Mouse (Mus musculus) heart, adult 2 months (tissue): ENCODE data around the gene Ank3. TPM values are rescaled to one million over a fixed set of nuclear protein-coding genes. Genes with fewer than 3 reads are reported as not detected.

Experiments
- DNase-seq, 2 experiments: peaks; one replicate each; pipeline ENCODE4 v3.0.0; 2021
- H3K27ac ChIP-seq: fragments of 200-600 bp; 2 replicates; pipeline ENCODE4 v1.8.1; 2022
- H3K27me3 ChIP-seq: fragments of 200-500 bp; 2 replicates; pipeline ENCODE4 v1.6.1; 2012; ENCODE audit warnings: mild to moderate bottlenecking, low read length, inconsistent platforms, mixed read lengths; ENCODE audit not compliant: control insufficient read depth, insufficient read depth
- H3K36me3 ChIP-seq: fragments of 200-500 bp; 2 replicates; pipeline ENCODE4 v1.6.1; 2012; ENCODE audit warnings: low read length, inconsistent platforms; ENCODE audit not compliant: control insufficient read depth, insufficient read depth
- H3K4me1 ChIP-seq: fragments of 200-500 bp; 2 replicates; pipeline ENCODE4 v1.6.1; 2011; ENCODE audit warnings: low read length; ENCODE audit not compliant: control insufficient read depth, insufficient read depth
- H3K4me3 ChIP-seq: fragments of 200-600 bp; 2 replicates; pipeline ENCODE4 v1.8.1; 2022
- H3K79me2 ChIP-seq: fragments of 200-500 bp; replicated peaks from 2 replicates; pipeline ENCODE4 v1.6.1; 2012; ENCODE audit warnings: mild to moderate bottlenecking, inconsistent platforms, low read length, moderate library complexity, mixed read lengths; ENCODE audit not compliant: control insufficient read depth, insufficient read depth
- H3K9ac ChIP-seq: fragments of 200-500 bp; 2 replicates; pipeline ENCODE4 v1.6.1; 2012; ENCODE audit warnings: low read depth, mild to moderate bottlenecking, control low read depth, inconsistent platforms, low read length, mixed read lengths
- CTCF ChIP-seq: fragments of 200-600 bp; IDR thresholded peaks from 2 replicates; pipeline ENCODE4 v1.8.1; 2022; ENCODE audit warnings: antibody characterized with exemption, mild to moderate bottlenecking, moderate library complexity
- EP300 ChIP-seq: fragments of 200-500 bp; IDR thresholded peaks from 2 replicates; pipeline ENCODE4 v1.6.1; 2011; ENCODE audit warnings: low read depth, low read length, control low read depth; ENCODE audit not compliant: insufficient read depth
- POLR2A ChIP-seq: fragments of 200-500 bp; IDR thresholded peaks from 2 replicates; pipeline ENCODE4 v1.6.1; 2011; ENCODE audit warnings: mild to moderate bottlenecking, low read depth, low read length, control low read depth; ENCODE audit not compliant: insufficient read depth
- WGBS: fragments of 180-500 bp; shearing (Covaris S2); methylation state at CpG from one replicate; pipeline ENCODE4 v1.1.7; 2018; 5-methylcytosine and 5-hydroxymethylcytosine counted together
- intact Hi-C: fragments of 180-260 bp; cut with DNase I; formaldehyde crosslinking; loops from one replicate; pipeline ENCODE4 v1.15.1; 2025
- polyA plus RNA-seq: library from polyadenylated mRNA; depleted of rRNA; stranded (reverse); fragments of >200 nt; gene quantifications from 2 replicates; pipeline ENCODE4 v1.2.3, GENCODE M21; 2012
- total RNA-seq, 2 experiments: library from RNA; stranded (reverse); gene quantifications; 2 replicates each; pipeline ENCODE4 v1.2.3; 2021

Gene Ank3
- total and polyA plus RNA-seq, 3 experiments: 16.8 to 80.3 (median 64.6) TPM

DNA sequence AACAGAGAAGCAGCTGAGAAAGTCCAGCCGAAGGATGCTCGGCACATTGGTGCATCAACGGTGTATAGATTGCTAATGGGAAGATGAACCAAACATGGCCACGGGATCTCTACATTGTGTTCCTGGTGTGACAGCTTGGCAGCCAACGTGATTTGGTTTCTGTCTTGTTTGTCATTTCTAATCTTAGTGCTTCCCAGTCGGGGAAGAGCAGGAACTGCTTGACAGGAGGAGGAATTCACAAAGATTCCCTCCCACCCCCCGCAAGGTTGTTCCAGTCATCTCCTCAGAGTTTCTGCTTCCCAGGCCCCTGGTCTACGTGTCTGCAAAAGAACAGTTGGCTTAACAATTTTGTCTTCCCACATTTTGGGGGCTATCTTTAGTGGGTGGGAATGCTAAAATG is 111.8 kb downstream of the Ank3 start:
- H3K36me3 ChIP-seq: no peaks in the 10 kb centered on the region
- no peak overlapping the region for H3K4me3 ChIP-seq
- WGBS: 60% methylated on average over 8 of the region's 8 CpGs
- H3K79me2 ChIP-seq: no peaks in the 10 kb centered on the region
- H3K27me3 ChIP-seq: no peaks in the 10 kb centered on the region
- intact Hi-C loops: no loop called here
- no peak overlapping the region for H3K9ac ChIP-seq
- H3K27ac ChIP-seq: no peak overlapping the region
- TF ChIP-seq CTCF: no peak
- TF ChIP-seq EP300: no peak
- TF ChIP-seq POLR2A: no peak
- no peak for DNase-seq
- no peaks in the 10 kb centered on the region for H3K4me1 ChIP-seq

DNA sequence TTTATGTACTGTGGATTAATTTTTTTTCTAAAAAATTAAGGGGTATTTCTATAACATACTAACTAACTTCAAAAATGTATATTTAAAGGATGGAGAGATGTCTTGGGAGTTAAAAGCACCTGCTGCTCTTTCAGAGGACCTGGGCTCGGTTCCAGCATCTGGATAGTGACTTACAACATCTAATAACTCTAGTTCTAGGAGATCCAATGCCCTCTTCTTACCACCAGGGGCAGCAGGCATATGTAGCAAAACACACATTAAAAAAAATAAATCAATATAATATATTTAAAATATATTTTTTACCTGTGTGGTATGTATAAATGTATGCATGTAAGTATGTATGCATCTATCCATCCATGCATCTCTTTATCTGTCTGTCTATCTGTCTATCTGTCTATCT is 112.7 kb downstream of the Ank3 start:
- intact Hi-C loops: no loop called here
- Histone ChIP-seq H3K4me1 (no peaks in the 10 kb centered on the region), H3K9ac (no peak overlapping the region), H3K27ac (no peak overlapping the region), H3K36me3 (no peaks in the 10 kb centered on the region), H3K4me3 (no peak overlapping the region), H3K27me3 (no peaks in the 10 kb centered on the region), H3K79me2 (no peaks in the 10 kb centered on the region)
- no peak for DNase-seq
- TF ChIP-seq EP300 (no peak), POLR2A (no peak), CTCF (peak; percentile 54)
- WGBS: 63% methylated on average over 1 of the region's 1 CpGs

DNA sequence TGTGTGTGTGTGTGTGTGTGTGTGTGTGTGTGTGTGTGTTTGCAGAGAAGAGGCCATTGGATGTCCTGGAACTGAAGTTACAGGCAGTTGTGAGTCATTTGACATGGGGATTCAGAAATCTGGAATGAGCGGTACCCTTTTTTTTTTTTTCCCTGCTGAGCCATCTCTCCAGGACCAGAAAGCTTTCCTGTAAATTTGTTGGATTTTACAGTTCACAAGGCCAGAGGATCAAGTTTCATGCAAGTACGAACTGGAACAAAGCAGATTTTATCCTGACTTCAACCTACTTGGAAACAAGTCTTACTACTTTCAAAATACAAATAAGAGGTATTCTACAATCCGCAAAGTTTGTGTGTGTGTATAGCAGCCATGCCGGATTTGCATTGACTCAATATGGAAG is 123.4 kb downstream of the Ank3 start:
- Histone ChIP-seq H3K4me1 (no peaks in the 10 kb centered on the region), H3K4me3 (no peak overlapping the region), H3K27ac (no peak overlapping the region), H3K36me3 (no peaks in the 10 kb centered on the region), H3K9ac (no peak overlapping the region), H3K79me2 (no peaks in the 10 kb centered on the region), H3K27me3 (no peaks in the 10 kb centered on the region)
- no peak for DNase-seq
- 81% methylated on average over 4 of the region's 4 CpGs for WGBS
- no peak for TF ChIP-seq CTCF
- no peak for TF ChIP-seq POLR2A
- TF ChIP-seq EP300: no peak
- intact Hi-C loops: no loop called here

DNA sequence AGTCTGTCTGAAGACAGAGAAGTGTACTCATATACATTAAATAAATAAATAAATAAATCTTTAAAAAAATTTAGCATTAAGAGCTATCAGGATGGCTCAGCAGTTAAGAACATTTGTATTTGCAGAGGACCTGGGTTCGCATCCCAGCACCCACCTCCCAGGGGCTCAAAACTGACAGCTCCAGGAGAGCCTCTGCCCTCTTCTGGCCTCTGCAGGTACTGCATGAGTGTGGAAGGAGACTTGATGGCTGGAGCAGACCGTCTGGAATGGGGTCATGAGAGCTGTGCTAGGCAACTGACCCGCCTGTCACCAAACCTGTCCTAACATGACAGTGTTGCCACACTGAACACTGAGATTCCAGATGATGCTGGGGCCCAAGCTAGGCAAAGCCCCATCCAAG is 124.6 kb downstream of the Ank3 start:
- 86% methylated on average over 3 of the region's 3 CpGs for WGBS
- Histone ChIP-seq H3K36me3 (no peaks in the 10 kb centered on the region), H3K27me3 (no peaks in the 10 kb centered on the region), H3K79me2 (no peaks in the 10 kb centered on the region), H3K27ac (no peak overlapping the region), H3K4me3 (no peak overlapping the region), H3K9ac (no peak overlapping the region), H3K4me1 (no peaks in the 10 kb centered on the region)
- TF ChIP-seq CTCF: peak; percentile 57
- TF ChIP-seq EP300: no peak
- DNase-seq: no peak
- intact Hi-C loops: no loop called here

DNA sequence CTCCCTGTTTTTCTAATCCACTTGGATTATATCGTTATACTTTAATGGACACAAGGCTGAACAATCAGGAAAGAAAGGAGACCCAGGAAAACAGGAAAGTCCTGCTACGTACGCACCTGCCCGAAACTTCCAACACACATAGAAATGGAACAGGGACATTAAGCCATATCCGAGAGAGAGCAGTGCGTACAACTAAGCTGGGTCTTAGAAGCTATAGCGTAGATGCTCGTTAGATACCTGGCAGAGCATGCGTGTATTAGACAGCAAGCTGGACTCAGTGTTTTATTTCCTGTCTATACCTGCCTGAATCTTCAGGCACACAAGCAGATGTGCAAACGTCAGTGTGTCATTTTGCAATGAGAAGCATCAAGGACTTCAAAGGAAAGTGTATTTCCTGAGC is 128.7 kb downstream of the Ank3 start:
- no peak for TF ChIP-seq CTCF
- TF ChIP-seq EP300: no peak
- WGBS: 88% methylated on average over 10 of the region's 10 CpGs
- no peaks in the 10 kb centered on the region for H3K4me1 ChIP-seq
- H3K27ac ChIP-seq: no peak overlapping the region
- H3K27me3 ChIP-seq: no peaks in the 10 kb centered on the region
- no peak overlapping the region for H3K9ac ChIP-seq
- no peaks in the 10 kb centered on the region for H3K79me2 ChIP-seq
- no peak overlapping the region for H3K4me3 ChIP-seq
- intact Hi-C loops: loop anchor here (5.0 kb wide), 1 partner anchor 125 kb away; no protein-coding TSS in a partner anchor
- H3K36me3 ChIP-seq: no peaks in the 10 kb centered on the region
- no peak for DNase-seq

DNA sequence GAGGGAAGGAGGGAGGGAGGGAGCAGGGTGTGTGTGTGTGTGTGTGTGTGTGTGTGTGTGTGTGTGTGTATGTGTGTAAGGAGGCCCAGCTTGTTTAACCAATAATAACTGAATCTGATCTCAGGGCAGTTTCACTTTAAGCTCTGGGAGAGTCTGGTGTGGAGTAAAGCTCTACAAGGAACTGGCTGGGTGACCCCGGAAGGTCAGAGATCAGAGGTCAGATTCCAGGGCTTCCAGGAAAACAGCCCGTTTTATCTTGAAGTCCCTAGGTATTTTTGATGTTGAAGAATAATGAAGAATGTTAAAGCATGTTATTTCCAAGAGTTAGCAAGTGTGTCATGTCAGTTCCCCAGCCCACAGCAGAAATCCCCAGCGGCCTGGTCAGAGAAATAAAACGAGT is 130.2 kb downstream of the Ank3 start:
- Histone ChIP-seq H3K27me3 (no peaks in the 10 kb centered on the region), H3K79me2 (no peaks in the 10 kb centered on the region), H3K4me1 (no peaks in the 10 kb centered on the region), H3K27ac (peak overlapping the region; percentile 72), H3K9ac (no peak overlapping the region), H3K36me3 (no peaks in the 10 kb centered on the region), H3K4me3 (peak overlapping the region; percentile 16; the same call in 1 of the 2 replicates)
- 43% methylated on average over 4 of the region's 4 CpGs for WGBS
- intact Hi-C loops: loop anchor here (5.0 kb wide), 1 partner anchor 124 kb away; no protein-coding TSS in a partner anchor
- peak in 1 of 2 experiments; percentile 4 for DNase-seq
- no peak for TF ChIP-seq EP300
- TF ChIP-seq POLR2A: no peak
- TF ChIP-seq CTCF: no peak
